Mouse (Mus musculus): ENCODE data around the gene Pyroxd1.

Pyroxd1 gene

DNA sequence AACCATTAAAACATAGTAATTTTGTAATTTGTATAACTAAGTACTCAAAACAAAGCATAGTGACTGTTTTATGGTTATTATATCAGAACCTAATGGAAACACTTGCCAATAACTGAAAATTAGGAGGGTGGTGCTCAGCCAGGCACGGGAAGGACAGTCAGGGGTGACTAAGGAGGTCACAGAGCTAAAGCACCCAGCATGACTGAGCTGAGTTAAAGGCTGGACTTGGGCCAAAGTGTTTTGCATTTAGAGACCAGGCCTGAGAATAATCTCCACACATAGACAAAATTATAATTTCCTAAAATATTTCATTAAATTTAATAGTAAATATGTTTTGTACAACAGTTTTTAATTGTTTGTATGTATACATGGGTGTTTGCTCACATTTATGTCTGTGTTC lies 31.6 kb downstream of the Pyroxd1 start:
- no peak for DNase-seq (ENCODE audit: low spot score)

- no peak for DNase-seq (ENCODE audit: low spot score)
Observed at GRCm38 (mm10) chr6:142378576-142379330, 33.3 kb downstream of the Pyroxd1 start.

GRCm38 (mm10) chr6:142379961-142380360 lies 34.5 kb downstream of the Pyroxd1 start:
- DNase-seq (ENCODE audit: low spot score): no peak

- no peak for DNase-seq (ENCODE audit: low spot score)
Observed at GRCm38 (mm10) chr6:142381615-142382014, 36.2 kb downstream of the Pyroxd1 start.

GRCm38 (mm10) chr6:142384521-142384920 lies 39.1 kb downstream of the Pyroxd1 start:
- DNase-seq (ENCODE audit: low spot score): no peak

DNA sequence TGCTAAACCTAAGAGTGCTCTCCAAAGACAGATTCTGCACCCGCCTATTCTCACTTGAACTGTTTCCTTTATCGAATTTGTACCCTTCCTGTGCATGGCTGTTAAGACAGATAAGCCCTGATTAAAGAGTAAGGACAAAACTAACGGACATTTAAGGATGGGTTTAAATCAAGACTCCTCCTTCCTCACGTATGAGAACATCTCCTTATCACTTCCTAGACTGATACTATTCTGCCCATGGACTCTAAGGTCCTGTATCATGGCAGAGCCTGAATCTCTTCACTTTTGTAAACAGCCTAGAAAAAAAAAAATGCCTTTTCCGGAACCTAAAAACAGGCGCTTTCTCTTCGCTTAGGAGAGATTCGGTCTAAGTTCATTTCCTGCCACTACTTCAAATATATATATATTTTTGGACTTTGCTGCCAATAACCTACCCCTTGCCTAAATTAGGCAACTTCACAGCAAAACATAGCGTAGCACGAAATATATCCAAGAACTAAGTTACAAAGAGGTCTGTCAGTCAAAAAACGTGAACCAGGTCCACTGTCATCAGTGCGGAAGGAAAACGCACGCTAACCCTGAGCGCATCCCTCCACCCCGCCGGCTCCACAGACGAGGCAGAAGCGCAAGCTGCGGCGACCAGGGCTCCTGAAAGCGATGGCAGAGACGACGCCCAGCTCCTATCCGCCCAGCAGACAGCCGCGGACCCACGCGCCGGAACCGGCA lies 41.0 kb downstream of the Pyroxd1 start:
- no peak for DNase-seq (ENCODE audit: low spot score)

GRCm38 (mm10) chr6:142387011-142387754 lies 41.7 kb downstream of the Pyroxd1 start, which contains the start of the genes Recql and Golt1b:
Recql (minus strand) TSS chr6:142387087.
Golt1b (plus strand) TSS chr6:142387221.
- peak; percentile 98 for DNase-seq (ENCODE audit: low spot score)

DNA sequence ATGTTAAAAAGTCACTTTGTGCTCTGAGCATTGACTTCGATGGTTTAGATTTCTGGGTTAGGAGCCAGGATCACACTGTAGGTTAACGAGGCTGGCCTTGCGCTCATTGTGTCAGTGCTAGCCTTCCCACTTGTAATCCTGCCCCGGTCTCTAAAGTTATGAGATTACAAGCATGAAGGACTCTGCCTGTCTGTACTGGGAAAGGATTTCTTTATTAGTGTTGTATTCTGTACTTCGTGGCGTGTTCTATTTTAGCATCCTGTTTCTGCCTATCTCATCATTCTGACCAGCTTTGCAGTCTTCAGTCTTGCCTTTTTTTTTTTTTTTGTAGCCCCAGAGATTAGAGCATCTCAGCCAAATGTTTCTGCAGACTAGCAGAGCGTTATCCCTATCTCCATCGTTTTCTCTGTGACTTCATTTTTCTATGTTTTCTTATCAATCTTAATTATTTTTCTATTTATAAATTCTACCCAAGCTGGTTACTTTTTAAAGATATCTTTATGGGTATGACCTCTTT lies 42.4 kb downstream of the Pyroxd1 start:
- no peak for DNase-seq (ENCODE audit: low spot score)

DNA sequence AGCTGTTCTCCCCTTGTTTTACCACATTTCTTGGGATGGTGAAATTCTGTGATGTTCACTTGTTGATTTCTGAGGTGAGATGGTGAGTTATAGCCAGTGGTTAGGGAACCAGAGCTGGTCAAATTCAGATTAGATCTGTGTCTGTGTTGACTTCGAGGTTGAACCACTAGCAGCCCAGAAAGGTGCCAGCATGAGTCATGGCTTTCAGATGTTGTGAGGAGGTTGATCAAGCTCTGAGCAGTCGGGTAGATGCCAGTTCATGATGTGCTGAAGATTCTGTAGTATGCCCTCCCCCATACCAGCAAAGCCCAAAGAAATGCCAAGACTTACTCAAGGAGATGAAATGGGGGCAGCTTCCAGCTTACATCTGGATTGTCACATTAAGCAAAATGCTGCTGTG lies 43.6 kb downstream of the Pyroxd1 start:
- no peak for DNase-seq (ENCODE audit: low spot score)

GRCm38 (mm10) chr6:142392312-142392711 lies 46.9 kb downstream of the Pyroxd1 start:
- no peak for DNase-seq (ENCODE audit: low spot score)

- DNase-seq (ENCODE audit: low spot score): no peak
Observed at GRCm38 (mm10) chr6:142394669-142395068, 49.2 kb downstream of the Pyroxd1 start.

- no peak for DNase-seq (ENCODE audit: low spot score)
Observed at GRCm38 (mm10) chr6:142395756-142396155, 50.3 kb downstream of the Pyroxd1 start.

GRCm38 (mm10) chr6:142411140-142411539 lies 65.7 kb downstream of the Pyroxd1 start:
- no peak for DNase-seq (ENCODE audit: low spot score)
